Mouse (Mus musculus): ENCODE measurements around the gene Il10ra.

Gene Il10ra

DNA sequence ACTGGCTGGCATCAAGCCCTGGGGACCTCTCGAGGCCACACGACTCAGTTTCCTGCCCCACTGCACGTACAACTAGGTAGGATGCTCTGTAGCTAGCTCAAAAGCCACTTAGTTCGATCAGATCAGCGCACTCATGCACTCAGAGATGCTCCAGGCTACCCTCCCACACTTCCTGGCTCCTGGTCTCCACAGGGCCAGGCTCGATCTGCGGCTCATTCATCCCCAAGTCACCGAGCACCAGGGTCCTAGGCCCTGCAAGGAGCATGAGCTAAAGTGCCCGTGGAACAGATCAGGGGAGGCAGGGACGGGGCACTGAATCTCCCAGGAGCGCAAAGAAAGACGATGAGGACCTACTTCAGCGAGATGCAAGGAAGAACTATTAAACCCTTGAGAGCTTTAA is 9.9 kb downstream of the Il10ra start:
- no peak for DNase-seq (ENCODE audit: low spot score)

DNA sequence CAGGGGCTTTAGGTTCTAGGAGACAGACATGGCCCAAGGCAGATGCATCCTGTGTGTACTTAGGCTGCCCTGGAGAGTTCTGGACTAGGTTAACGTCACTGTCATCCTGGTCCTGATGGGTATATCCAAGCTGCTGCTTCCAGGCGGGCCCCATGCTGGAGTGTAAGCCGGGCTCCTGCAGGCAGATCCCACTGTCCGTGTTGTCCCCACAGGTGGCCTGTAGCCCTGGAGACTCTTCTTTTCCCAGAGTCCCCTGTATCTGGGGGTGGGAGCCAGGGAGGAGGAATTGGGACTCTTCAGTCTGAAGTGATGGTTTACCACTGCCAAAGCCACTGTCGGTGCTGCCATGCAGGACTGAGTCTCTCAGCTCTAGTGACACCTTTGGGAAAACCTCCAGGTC is 13.0 kb downstream of the Il10ra start:
- no peak for DNase-seq (ENCODE audit: low spot score)

DNA sequence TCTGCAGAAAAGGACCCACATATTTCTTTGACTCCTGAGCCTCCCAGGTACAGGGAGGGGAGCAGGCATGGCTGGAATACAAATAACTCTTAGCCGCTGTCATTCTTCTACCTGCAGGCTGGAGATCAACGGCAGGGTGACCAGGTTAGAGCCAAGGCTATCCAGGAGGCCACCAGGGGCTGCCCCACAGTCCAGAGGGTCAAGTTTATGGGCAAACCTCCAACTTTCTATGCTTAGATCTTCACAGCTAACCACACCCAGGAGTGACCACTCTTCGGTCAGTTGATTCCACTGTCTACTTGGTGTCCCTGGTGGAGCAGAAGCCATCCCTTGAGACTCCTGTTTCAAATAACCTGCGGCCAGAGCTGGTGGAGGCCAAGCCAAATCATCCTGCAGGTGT is 13.5 kb downstream of the Il10ra start:
- no peak for DNase-seq (ENCODE audit: low spot score)

DNA sequence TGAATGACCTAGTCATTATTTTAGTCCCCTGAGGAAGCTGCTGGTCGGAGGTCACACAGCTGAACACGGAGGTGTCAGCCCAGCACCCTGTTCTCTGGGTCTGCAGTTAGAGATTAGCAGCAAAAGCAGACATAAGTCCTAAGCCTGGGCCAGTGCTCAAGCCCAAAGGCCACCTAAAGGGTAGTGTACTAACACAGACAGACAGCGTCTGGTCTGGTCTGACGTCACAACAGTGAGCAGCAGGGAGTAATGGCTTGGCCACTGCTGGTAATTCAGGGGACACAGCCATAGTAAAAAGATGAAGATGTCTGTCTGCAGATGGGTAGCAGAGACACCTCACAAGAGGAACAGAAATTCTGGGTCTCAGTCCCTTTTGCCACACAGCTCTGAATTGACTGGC is 14.3 kb downstream of the Il10ra start:
- DNase-seq (ENCODE audit: low spot score) = no peak

DNA sequence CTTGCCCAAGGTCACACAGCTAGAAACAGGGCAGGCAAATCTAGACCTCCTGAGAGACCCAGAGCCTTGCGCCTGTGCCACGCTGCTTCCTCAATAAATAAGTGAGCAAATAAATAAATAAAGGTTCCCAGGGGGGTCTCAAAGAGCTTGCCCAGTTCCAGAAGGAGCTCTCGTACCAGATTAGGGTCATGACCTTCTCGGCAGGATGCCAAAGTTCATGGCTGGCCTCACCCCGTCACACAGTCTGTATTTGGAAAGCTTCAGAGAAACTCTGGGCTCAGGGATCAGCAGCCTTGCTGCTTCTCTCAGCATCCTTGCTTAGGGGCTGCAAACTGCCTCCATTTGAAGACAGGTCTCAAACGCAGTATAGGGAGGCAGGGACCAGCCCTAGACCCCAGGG is 14.9 kb downstream of the Il10ra start:
- no peak for DNase-seq (ENCODE audit: low spot score)

DNA sequence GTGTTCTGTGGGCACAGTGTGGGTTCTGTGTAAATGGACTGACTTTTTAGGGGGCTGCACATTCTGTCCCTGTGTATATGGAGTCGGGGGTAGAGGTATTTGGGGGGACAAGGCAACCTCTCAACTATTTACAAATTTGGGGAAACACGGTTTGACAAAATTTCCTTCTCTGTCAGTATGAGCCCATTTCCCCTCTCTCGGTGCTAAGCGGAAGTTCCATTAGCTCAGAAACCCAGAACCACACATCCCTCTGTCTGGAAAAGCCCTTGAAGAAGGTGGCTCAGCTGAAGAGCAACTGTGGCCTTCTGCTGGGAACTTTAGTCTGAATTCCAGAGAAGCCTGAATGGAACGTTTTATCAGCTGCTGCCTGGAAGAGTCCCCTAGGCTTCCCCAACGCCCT is 16.6 kb downstream of the Il10ra start:
- no peak for DNase-seq (ENCODE audit: low spot score)

DNA sequence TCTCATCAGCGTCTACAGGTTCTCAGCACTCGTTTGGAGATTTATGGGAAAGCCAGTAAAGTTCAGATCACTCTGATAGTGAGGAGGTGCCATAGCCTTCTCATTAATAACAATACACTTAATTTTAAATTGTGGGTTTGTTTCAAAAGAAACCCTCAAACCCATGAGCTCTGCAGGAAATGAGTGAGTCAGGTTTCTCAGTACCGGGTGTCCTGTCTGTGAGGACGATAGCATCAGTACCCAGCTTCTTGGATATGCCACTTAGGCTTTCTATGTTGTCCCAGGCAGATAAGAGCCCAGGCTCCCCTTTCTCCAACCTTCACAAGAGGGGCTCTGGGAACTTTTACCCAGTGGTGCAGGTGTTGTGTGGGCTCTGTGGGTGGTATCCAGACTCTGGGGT is 17.0 kb downstream of the Il10ra start:
- no peak for DNase-seq (ENCODE audit: low spot score)

DNA sequence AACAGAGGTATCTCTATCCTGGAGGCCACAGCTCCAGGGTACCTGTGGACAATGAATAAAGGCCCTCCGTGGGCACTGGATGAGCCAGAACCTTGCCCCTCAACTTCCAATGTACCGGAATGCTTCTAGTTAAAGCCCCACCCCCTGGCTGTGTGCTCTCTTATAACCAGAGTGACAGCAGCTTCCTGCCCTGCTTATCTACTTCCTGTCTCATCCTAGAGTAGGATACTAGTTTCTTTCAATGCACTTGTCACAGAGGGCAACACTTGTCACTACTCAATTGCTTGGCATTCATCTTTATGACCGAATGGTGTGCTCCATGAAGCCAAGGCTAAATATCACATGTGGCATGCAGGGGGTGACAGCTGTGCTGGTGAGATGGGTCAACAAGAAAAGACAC is 17.7 kb downstream of the Il10ra start:
- DNase-seq (ENCODE audit: low spot score) = no peak

DNA sequence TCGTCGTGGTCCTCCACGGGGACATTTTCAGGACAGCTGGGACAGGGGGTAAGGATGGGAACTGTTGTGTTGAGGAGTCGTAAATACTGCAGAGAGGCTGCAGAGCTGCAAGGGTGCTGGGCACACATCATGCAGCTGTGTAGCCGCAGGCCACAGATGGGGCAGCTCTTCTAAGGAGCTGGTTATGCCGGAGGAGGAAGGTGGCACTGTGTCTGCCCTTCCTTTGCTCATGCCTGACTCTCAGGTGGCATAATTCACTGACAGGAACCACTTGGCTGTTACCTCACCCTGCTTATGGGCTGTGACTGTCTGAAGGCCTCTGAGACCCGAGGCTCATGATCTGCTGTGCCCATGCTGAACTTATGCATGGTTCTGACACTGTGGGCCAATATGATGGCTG is 18.6 kb downstream of the Il10ra start:
- DNase-seq (ENCODE audit: low spot score) = no peak

DNA sequence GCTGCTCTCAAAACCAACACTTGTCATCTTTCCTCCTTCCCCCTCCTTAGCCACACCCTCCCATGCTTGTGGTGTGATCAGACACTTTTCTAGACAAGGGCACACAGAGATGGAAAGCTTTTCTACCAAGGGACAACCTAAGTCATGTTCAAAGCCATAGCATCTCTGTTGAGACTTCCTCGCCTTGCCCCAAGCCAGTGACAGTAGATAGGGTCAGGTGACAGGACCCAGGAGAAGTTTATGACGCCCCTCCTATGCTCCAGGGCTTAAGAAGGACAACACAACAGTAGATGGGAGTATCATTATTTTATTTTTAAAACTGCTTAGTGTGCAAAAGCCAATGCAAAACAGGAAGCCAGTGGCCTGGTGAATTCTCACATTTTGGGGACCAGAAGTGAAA is 21.4 kb downstream of the Il10ra start:
- no peak for DNase-seq (ENCODE audit: low spot score)

DNA sequence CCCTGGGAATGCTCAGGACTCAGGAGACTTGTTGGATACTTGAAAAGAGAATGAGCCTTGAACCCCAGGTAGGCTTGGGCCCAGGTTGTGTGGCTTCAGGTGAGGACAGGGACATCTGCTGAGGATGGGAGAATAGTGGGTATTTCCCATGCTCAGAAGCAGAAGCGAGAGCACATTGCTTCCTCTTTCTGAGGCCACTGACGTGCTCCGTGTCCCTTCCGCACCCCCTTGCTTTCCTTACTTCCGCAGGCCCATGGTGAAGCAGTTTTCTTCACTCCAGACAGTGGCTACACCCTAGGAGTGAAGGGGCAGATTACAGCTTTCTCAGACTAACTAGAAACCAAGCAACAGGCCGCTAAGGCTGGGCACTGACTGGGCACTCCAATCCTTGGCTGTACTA is 22.9 kb downstream of the Il10ra start:
- DNase-seq (ENCODE audit: low spot score) = no peak

DNA sequence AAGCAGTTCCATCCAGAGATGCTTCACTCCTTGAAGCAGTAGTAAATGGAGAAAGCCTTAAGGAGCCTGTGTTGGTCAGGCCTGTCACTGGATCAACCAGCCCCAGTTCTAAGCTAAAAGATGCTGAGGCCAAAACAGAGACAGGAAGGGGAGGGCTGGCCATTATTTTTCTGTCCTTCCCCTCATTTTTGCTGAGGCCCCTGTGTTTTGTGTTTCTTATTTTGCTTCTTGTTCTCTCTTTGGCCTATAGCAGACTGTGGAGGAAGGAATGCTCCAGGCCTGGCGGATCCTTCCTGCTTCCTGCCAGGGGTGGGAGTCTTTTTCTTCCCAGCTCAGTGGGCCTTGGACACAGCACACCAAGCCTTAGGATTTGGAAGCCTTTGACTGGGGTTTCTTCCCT is 23.5 kb downstream of the Il10ra start:
- no peak for DNase-seq (ENCODE audit: low spot score)

DNA sequence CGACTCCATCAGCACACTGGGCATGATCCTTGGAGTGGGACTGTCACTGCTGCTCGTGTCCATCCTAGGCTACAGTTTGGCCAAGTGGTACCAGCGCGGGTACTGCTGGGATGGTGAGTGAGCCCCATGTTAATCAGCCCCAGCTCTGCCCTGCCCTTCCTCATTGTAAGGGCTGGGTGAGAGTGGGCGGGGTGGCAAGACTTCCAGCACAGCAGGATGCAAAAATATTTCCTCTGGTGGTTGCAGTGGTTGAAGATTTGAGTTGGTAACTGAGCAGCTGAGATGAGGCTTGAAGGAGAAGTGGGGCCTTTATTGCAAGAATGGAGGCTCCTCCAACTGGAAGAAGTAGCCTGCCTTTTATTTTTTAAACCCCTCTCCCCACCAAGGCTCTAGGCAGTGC is 27.6 kb downstream of the Il10ra start:
- DNase-seq (ENCODE audit: low spot score) = no peak

DNA sequence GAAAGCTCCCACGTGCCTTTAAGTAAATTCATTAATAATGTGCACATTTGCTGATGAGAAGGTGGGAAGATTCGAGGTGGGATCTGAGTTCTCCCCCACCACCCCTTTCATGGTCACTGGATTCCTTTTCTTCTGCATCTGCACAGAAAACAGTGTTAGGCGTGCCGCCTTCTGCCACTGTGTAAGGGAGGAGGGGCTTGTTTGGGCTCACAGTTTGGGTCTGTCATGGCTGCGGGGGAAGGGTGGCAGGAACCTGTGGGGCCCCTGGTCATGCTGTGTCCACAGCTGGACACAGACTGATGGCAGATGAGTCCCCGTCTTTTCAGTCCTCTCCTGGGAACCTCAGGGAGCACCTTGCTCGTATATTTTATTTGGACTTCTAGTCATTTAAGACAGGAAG is 32.2 kb downstream of the Il10ra start:
- DNase-seq (ENCODE audit: low spot score) = no peak

DNA sequence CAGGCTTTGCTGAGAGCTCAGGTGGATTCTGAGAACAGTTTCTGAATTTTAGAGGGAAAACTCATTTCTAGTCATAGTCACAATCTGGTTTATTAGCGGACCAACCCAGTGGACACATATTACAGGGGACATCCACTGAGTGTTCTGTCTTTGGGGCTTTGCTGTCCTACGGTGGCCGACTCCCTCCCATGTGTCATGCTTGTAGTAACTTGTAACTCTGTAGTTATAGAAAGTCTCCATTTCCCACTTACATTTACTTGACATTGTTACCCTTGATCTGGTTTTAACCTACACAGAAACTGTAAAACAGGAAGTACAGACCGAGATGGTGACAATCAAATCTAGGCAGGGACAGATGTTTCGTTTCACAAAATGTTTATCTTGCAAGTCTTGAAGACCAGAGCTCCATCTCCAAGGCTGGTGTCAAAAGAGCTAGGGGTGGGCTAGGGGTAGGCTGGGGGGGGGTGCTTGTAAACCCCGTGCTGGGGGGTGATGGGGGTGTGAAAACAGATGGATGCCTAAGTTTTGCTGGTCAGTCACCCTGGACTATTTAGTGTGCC is 33.2 kb downstream of the Il10ra start:
- DNase-seq (ENCODE audit: low spot score) = no peak

DNA sequence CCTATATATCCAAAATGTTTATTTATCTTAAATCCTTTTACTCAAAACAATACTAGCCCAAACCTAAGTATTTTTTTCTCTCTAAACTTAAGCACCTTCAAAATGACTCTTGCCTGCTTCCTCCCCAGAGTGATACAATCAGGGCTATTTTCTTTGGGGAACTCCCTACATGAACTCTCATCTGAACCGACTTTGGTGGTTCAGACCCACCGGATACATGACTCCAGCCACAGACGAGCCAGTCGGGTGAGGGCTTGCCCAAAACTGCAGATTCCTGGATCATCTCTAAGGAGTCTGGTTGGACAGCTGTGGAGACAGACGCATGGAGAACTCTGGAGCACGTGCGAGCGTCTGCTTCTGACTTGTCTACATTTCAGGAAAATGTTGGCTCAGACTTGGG is 39.6 kb downstream of the Il10ra start:
- DNase-seq (ENCODE audit: low spot score) = no peak

DNA sequence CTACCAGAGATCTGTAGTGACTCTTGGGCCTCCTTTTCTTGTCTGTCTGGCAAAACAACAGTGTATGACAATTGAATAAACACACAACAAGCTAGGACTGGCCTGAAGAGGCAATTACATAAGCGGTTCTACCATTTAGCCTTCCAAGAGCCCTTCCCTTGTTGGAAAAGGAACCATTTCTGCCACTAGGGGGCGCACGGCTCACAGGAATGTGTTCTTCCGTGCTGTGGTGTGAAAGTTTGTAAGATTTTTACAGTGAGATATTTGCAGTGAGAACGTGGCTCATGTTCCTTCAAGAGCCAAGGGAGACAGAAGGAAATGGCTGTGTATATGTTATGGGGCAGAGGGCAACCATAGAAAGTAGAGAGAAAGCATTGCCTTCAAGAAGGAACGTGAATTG is 47.4 kb downstream of the Il10ra start:
- DNase-seq (ENCODE audit: low spot score) = peak; percentile 98

DNA sequence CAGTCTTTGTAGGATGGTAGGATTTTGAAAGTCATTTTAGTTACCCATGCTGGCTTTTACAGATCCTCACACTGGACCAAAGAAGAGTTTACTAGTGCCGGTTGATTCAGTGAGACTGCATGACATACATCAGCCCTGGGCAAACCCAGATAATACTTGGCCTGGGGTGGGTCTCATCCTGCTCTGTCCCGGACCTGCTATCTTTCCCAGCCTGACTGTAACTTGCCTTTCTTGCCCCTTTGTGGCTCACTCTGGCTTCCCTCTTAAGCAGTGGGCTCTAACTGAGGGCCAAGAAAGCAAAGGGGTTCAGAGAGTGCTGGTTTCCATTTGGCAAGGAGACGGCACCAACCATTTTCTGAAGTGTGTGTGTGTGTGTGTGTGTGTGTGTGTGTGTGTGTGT is 49.3 kb downstream of the Il10ra start:
- no peak for DNase-seq (ENCODE audit: low spot score)

DNA sequence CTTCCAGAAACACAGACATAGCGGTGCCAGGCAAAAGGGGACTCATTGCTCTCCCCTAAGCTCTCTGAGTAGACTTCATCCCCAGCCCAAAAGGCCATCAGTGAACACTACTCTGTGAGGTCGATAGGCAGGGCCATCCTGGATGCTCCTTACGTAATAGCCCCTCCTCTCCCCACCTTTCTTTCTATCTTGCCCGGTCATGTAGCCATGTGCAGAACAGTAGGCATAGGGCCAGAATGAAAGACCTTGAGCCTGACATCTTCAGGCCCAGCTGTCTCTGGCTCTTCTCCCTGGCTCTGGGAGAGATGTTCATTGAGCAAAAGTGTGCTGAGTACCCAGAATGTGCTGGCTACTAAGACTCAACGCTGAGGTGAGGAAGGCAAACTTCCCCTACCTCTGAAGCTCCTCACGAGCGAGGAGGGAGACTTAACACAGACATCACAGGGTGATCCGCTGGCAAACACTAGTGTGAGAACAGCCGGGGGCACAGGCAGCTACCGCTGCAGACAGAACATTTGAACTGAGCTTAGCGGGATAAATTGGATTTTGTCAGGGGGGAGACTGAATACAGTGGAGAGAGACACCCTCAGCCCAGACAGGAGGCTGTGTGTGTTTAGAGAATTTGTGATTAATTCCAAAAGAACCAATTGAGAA is 53.3 kb downstream of the Il10ra start:
- DNase-seq (ENCODE audit: low spot score) = no peak

DNA sequence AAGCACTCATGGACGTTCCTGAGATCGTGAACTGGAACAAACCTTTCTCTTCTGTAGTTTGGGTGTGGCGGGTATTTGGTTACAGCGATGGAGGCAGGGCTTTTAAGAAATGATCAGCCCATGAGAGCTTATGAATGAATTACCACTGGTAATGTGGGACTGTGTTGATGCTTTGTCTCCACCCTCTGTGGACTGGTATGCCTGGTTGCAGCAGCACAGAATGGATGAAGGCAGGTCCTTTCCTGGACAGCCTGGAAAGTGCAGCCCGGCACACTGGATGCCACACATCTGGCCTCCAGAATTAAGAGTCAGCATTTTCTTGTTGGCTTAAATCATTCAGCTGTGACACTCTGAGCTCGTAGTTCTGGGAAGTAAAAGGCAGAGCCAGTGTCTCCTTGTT is 56.9 kb downstream of the Il10ra start:
- no peak for DNase-seq (ENCODE audit: low spot score)

DNA sequence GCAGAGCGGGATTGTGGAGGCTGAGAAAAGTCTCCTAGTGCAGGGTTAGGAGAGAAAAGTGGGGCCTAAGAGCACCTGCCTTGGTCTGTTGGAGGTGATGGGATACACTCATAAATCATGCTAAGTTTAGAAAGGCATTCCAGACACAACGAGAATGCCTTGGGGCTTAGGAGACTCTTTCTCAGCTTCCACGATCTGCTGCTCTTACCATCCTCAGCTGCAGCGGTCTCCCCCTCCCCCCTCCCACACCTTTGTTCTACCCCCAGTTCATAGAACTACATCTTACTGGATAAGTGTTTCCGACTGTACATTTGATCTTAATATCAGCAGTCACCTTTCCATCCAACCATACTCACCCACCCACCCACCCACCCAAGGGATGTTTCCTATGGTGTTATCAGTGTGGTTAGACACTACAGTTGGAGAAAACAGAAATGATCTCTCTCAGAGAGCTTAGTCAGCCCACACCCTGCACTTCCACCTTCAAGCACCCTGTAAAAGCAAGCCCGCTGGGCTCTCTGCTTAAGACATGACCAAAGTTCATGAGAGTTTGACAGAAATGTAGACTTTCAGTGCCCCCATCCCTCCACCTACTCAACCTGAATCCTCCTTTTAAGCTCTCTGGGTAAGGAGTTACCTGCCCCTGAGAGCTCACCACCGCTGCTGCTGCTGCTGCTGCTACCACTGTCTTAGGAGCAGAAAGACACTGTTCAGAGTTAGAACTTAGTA is 61.8 kb downstream of the Il10ra start:
- no peak for DNase-seq (ENCODE audit: low spot score)

DNA sequence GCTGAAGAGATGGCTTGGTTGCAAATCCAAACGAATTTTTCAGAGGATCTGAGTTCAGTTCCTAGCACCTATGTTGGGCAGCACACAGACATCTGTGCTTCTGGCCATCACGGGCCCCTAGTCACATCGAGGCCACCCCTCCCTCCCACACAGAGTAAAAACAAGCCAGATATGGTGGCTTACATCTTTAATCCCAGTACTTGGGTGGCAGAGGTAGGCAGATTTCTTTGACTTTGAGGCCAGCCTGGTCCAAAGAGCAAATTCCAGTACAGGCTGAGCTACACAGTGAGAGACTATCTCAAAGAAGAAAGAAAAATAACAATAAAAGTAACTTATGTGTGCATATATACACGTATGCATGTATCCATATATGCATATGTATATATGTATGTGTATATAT is 62.8 kb downstream of the Il10ra start:
- DNase-seq (ENCODE audit: low spot score) = no peak

DNA sequence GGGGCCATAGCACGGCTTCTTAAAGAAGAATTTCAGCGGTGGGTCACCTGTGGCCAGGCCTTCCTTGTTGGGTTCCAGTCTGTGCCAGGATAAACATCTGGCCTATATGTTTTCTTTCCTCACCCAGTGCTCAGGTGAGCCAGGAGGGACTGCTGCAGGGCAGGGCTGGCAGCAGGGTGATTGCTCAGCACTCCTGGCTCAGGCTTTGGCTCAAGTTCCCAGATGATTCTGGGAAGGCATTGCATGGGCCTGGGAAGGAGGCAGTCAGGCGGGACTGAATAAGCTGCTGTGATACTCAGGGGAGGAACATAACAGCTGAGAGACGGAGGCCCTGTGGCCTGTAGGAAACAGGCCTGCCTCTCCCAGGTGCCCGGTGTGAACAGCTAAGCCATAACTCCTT is 63.8 kb downstream of the Il10ra start:
- no peak for DNase-seq (ENCODE audit: low spot score)

Data from urinary bladder, postnatal 25 days (tissue).